Mouse (Mus musculus): ENCODE measurements at regions not wholly inside any gene's neighbourhood (a gene's known extent, or its start where the extent isn't known, plus 50 kb on each side); places are given as distances from the start of the nearest gene placed in this dataset.

- peak; percentile 19 for DNase-seq
- intact Hi-C loops (cut with DNase I), result no loop called here
Observed at GRCm38 (mm10) chr12:107060514-107060913, 427.9 kb upstream of the 3110018I06Rik start.

GRCm38 (mm10) chr12:107067346-107067745 lies 421.1 kb upstream of the 3110018I06Rik start:
- no peak for DNase-seq
- intact Hi-C loops (cut with DNase I), result no loop called here

GRCm38 (mm10) chr12:107082541-107082940 lies 405.9 kb upstream of the 3110018I06Rik start:
- intact Hi-C loops (cut with DNase I), result no loop called here
- DNase-seq, result no peak

GRCm38 (mm10) chr12:107085058-107085905 lies 403.1 kb upstream of the 3110018I06Rik start:
- DNase-seq, result no peak
- intact Hi-C loops (cut with DNase I), result no loop called here

- intact Hi-C loops (cut with DNase I), result no loop called here
- DNase-seq, result peak; percentile 75
Observed at GRCm38 (mm10) chr12:107085906-107086655, 402.4 kb upstream of the 3110018I06Rik start.

- no peak for DNase-seq
- intact Hi-C loops (cut with DNase I), result no loop called here
Observed at GRCm38 (mm10) chr12:107092151-107092550, 396.3 kb upstream of the 3110018I06Rik start.

GRCm38 (mm10) chr12:107093326-107093725 lies 395.1 kb upstream of the 3110018I06Rik start:
- intact Hi-C loops (cut with DNase I), result no loop called here
- DNase-seq, result peak; percentile 17

GRCm38 (mm10) chr12:107095409-107095808 lies 393.0 kb upstream of the 3110018I06Rik start:
- intact Hi-C loops (cut with DNase I), result no loop called here
- no peak for DNase-seq

- no peak for DNase-seq
- intact Hi-C loops (cut with DNase I), result no loop called here
Observed at GRCm38 (mm10) chr12:107104570-107104969, 383.9 kb upstream of the 3110018I06Rik start.

- intact Hi-C loops (cut with DNase I), result no loop called here
- no peak for DNase-seq
Observed at GRCm38 (mm10) chr12:107105017-107105416, 383.4 kb upstream of the 3110018I06Rik start.

- intact Hi-C loops (cut with DNase I), result no loop called here
- no peak for DNase-seq
Observed at GRCm38 (mm10) chr12:107111908-107112770, 376.3 kb upstream of the 3110018I06Rik start.

GRCm38 (mm10) chr12:107118364-107118763 lies 370.1 kb upstream of the 3110018I06Rik start:
- DNase-seq, result no peak
- intact Hi-C loops (cut with DNase I), result no loop called here

GRCm38 (mm10) chr12:107119076-107119475 lies 369.4 kb upstream of the 3110018I06Rik start:
- no peak for DNase-seq
- intact Hi-C loops (cut with DNase I), result no loop called here

GRCm38 (mm10) chr12:107120486-107121186 lies 367.8 kb upstream of the 3110018I06Rik start:
- no peak for DNase-seq
- intact Hi-C loops (cut with DNase I), result no loop called here

GRCm38 (mm10) chr12:107121990-107122389 lies 366.4 kb upstream of the 3110018I06Rik start:
- intact Hi-C loops (cut with DNase I), result no loop called here
- DNase-seq, result no peak

- DNase-seq, result no peak
- intact Hi-C loops (cut with DNase I), result no loop called here
Observed at GRCm38 (mm10) chr12:107123661-107124060, 364.8 kb upstream of the 3110018I06Rik start.

- DNase-seq, result no peak
- intact Hi-C loops (cut with DNase I), result no loop called here
Observed at GRCm38 (mm10) chr12:107124263-107124885, 364.1 kb upstream of the 3110018I06Rik start.

GRCm38 (mm10) chr12:107125201-107125600 lies 363.2 kb upstream of the 3110018I06Rik start:
- intact Hi-C loops (cut with DNase I), result no loop called here
- DNase-seq, result no peak

GRCm38 (mm10) chr12:107126056-107126455 lies 362.4 kb upstream of the 3110018I06Rik start:
- no peak for DNase-seq
- intact Hi-C loops (cut with DNase I), result no loop called here

- intact Hi-C loops (cut with DNase I), result no loop called here
- DNase-seq, result no peak
Observed at GRCm38 (mm10) chr12:107127591-107127990, 360.8 kb upstream of the 3110018I06Rik start.

Measured in left cerebral cortex, postnatal 4 days (tissue).